In genomic region chr6:21195341-21195740, GRCm38 (mm10) we compare ENCODE assay signal across 24 mouse cellular contexts. TPM values are rescaled to one million over a fixed set of nuclear protein-coding genes. Genes with fewer than 3 reads are reported as not detected.
"Had no signal": no experiment of that assay in that cellular context is flagged by ENCODE, and none has a peak within 500 bp of the region (broad histone marks: within the 10 kb centered on the region; RNA-seq: fewer than 3 reads in every experiment).

No protein-coding gene starts in this region.

- H3K27ac ChIP-seq: gastrocnemius, adult 2 months; heart, embryonic 10.5 days; hindbrain, embryonic 10.5 days; hindbrain, embryonic 12.5 days; hindbrain, embryonic 14.5 days; intestine, embryonic 15.5 days; layer of hippocampus, adult 2 months; limb, embryonic 10.5 days; limb, embryonic 12.5 days; liver, embryonic 13.5 days had no signal

- H3K4me3 ChIP-seq: gastrocnemius, adult 2 months; heart, embryonic 10.5 days; heart, embryonic 12.5 days; hindbrain, embryonic 10.5 days; hindbrain, embryonic 12.5 days; intestine, embryonic 15.5 days; layer of hippocampus, adult 2 months; limb, embryonic 10.5 days; limb, embryonic 12.5 days; liver, embryonic 13.5 days had no signal

- DNase-seq: gastrocnemius, adult 2 months; gastrocnemius, postnatal 10 days; gastrocnemius, postnatal 25 days; heart, adult 18-20 months; heart, postnatal 10 days; heart, postnatal 4 days; kidney, adult 18-20 months; kidney, adult 8-10 months; kidney, postnatal 10 days; kidney, postnatal 25 days; kidney, postnatal 4 days; liver; liver, embryonic 13.5 days had no signal

RNA-seq across cellular contexts. Expression of gene Kcnd2, which starts 20.0 kb away (rescaled TPM):
- total RNA-seq: gastrocnemius, postnatal 25 days; granulocyte monocyte progenitor cell, adult 5-6 weeks had no signal
- polyA plus RNA-seq: inflammation-experienced regulatory T-cells, adult 6 months had no signal
